Comparison of ENCODE assay signal across 12 mouse cellular contexts in genomic region chr8:47285435-47285834, GRCm38 (mm10).
DNase-seq lines count a peak whose midpoint lies in the region; ATAC-seq and TF ChIP-seq lines count a peak whose summit lies in the region.
"Had no signal": no experiment of that assay in that cellular context is flagged by ENCODE, and none has a peak within 500 bp of the region (broad histone marks: within the 10 kb centered on the region; RNA-seq: fewer than 3 reads in every experiment).

No protein-coding gene starts in this region.

- peak overlapping the region; percentile 99 for H3K27ac ChIP-seq in forebrain, embryonic 15.5 days (replicated peaks)
- no peak overlapping the region for H3K27ac ChIP-seq in limb, embryonic 13.5 days
- peak overlapping the region; percentile 30; the same call in 1 of the 2 replicates for H3K27ac ChIP-seq in neural tube, embryonic 14.5 days (ENCODE audit: low read depth, low read length)
- H3K27ac ChIP-seq: lung, embryonic 15.5 days had no signal

- no peak for ATAC-seq in forebrain, embryonic 15.5 days (replicated peaks)
- no peak for ATAC-seq in limb, embryonic 13.5 days (ENCODE audit: low FRiP score, low read depth)
- no peak for ATAC-seq in neural tube, embryonic 14.5 days (ENCODE audit: low read depth)

- no peaks in the 10 kb centered on the region for H3K27me3 ChIP-seq in forebrain, embryonic 15.5 days
- H3K27me3 ChIP-seq in limb, embryonic 13.5 days = no peaks in the 10 kb centered on the region
- no peaks in the 10 kb centered on the region for H3K27me3 ChIP-seq in neural tube, embryonic 14.5 days (ENCODE audit: control insufficient read depth, insufficient read depth, low read length)
- H3K27me3 ChIP-seq: lung, embryonic 15.5 days had no signal

- no peak for TF ChIP-seq POLR2A in lung, adult 2 months (IDR thresholded peaks at IDR 0.05; ENCODE audit: borderline replicate concordance, extremely low read depth, low read depth, low read length)

- no peaks in the 10 kb centered on the region for H3K36me3 ChIP-seq in forebrain, embryonic 15.5 days
- no peaks in the 10 kb centered on the region for H3K36me3 ChIP-seq in limb, embryonic 13.5 days
- no peaks in the 10 kb centered on the region for H3K36me3 ChIP-seq in neural tube, embryonic 14.5 days (ENCODE audit: control insufficient read depth, insufficient read depth, low read length)
- H3K36me3 ChIP-seq: lung, embryonic 15.5 days had no signal

- WGBS in forebrain, embryonic 15.5 days = 18% methylated on average over 6 of the region's 6 CpGs
- 85% methylated on average over 6 of the region's 6 CpGs for WGBS in limb, embryonic 13.5 days
- 21% methylated on average over 6 of the region's 6 CpGs for WGBS in neural tube, embryonic 14.5 days
- WGBS in lung, adult 2 months = 81% methylated on average over 6 of the region's 6 CpGs

- TF ChIP-seq CTCF in lung, adult 2 months (IDR thresholded peaks at IDR 0.05; ENCODE audit: insufficient read depth, low read length) = no peak

- H3K9me3 ChIP-seq in forebrain, embryonic 15.5 days = no peaks in the 10 kb centered on the region
- H3K9me3 ChIP-seq in limb, embryonic 13.5 days = no peaks in the 10 kb centered on the region
- no peaks in the 10 kb centered on the region for H3K9me3 ChIP-seq in neural tube, embryonic 14.5 days (ENCODE audit: control insufficient read depth, low read length)
- H3K9me3 ChIP-seq: lung, embryonic 15.5 days had no signal

- peak overlapping the region; percentile 78 for H3K4me3 ChIP-seq in forebrain, embryonic 15.5 days
- H3K4me3 ChIP-seq in limb, embryonic 13.5 days = peak overlapping the region; percentile 84
- H3K4me3 ChIP-seq in neural tube, embryonic 14.5 days (ENCODE audit: low read depth, low read length) = peak overlapping the region; percentile 95
- no peak overlapping the region for H3K4me3 ChIP-seq in lung, adult 2 months (replicated peaks; ENCODE audit: extremely low read depth, low read depth, low read length)
- H3K4me3 ChIP-seq: lung, embryonic 15.5 days; myocyte had no signal

- H3K4me2 ChIP-seq in forebrain, embryonic 15.5 days (replicated peaks) = peak overlapping the region; percentile 85
- peak overlapping the region; percentile 83 for H3K4me2 ChIP-seq in limb, embryonic 13.5 days (replicated peaks)
- H3K4me2 ChIP-seq in neural tube, embryonic 14.5 days (ENCODE audit: low read depth, low read length) = peak overlapping the region; percentile 68
- H3K4me2 ChIP-seq: lung, embryonic 15.5 days had no signal

- H3K4me1 ChIP-seq in forebrain, embryonic 15.5 days = peaks cover 68% of the 10 kb centered on the region
- peaks cover 67% of the 10 kb centered on the region for H3K4me1 ChIP-seq in limb, embryonic 13.5 days
- peaks cover 49% of the 10 kb centered on the region for H3K4me1 ChIP-seq in neural tube, embryonic 14.5 days (ENCODE audit: control insufficient read depth, insufficient read depth, low read length)
- H3K4me1 ChIP-seq in lung, adult 2 months (ENCODE audit: control insufficient read depth, insufficient read depth, low read length) = peaks cover 8% of the 10 kb centered on the region

- DNase-seq in embryo, embryonic 10 days (ENCODE audit: low spot score) = peak; percentile 49
- no peak for DNase-seq in embryo, embryonic 11 days
- no peak for DNase-seq in lung, adult 2 months
- DNase-seq in T-cell, adult 2 months (ENCODE audit: low spot score) = no peak
- DNase-seq in right cerebral cortex, postnatal 14 days = no peak
- DNase-seq: cerebellum, postnatal 36 days; thymus, postnatal 4 days had no signal

- H3K9ac ChIP-seq in forebrain, embryonic 15.5 days (replicated peaks) = peak overlapping the region; percentile 98
- H3K9ac ChIP-seq in limb, embryonic 13.5 days = no peak overlapping the region
- H3K9ac ChIP-seq in neural tube, embryonic 14.5 days (replicated peaks; ENCODE audit: low read depth, low read length) = peak overlapping the region; percentile 8; the same call in 1 of the 2 replicates
- H3K9ac ChIP-seq: lung, embryonic 15.5 days had no signal
